Mouse (Mus musculus) heart, embryonic 11.5 days (tissue): Measurements from ENCODE around the gene Rreb1. TPM values are rescaled to one million over a fixed set of nuclear protein-coding genes. Genes with fewer than 3 reads are reported as not detected.

Experiments used
- ATAC-seq: fragments of 200-750 bp; cut with Nextera tagmentation; replicated peaks from 2 replicates; pipeline ENCODE4 v1.8.0; 2017; ENCODE audit warnings: moderate library complexity; ENCODE audit not compliant: insufficient number of reproducible peaks, low FRiP score, low TSS enrichment
- H3K27ac ChIP-seq: fragments of 300-500 bp; sonication (generic); 2 replicates; pipeline ENCODE4 v1.5.1; 2014; ENCODE audit warnings: mild to moderate bottlenecking, low read depth, low read length
- H3K27me3 ChIP-seq: fragments of 300-500 bp; sonication (generic); 2 replicates; pipeline ENCODE4 v1.6.1; 2014; ENCODE audit warnings: mild to moderate bottlenecking, low read length, mixed read lengths; ENCODE audit not compliant: control insufficient read depth, insufficient read depth
- H3K36me3 ChIP-seq: fragments of 300-500 bp; sonication (generic); 2 replicates; pipeline ENCODE4 v1.6.1; 2014; ENCODE audit warnings: mild to moderate bottlenecking, low read length, moderate library complexity, mixed read lengths; ENCODE audit not compliant: control insufficient read depth, insufficient read depth
- H3K4me1 ChIP-seq: fragments of 300-500 bp; sonication (generic); 2 replicates; pipeline ENCODE4 v1.6.1; 2014; ENCODE audit warnings: low read length; ENCODE audit not compliant: control insufficient read depth, insufficient read depth
- H3K4me2 ChIP-seq: fragments of 300-500 bp; sonication (generic); 2 replicates; pipeline ENCODE4 v1.6.1; 2014; ENCODE audit warnings: mild to moderate bottlenecking, moderate library complexity
- H3K4me3 ChIP-seq: fragments of 300-500 bp; sonication (generic); 2 replicates; pipeline ENCODE4 v1.5.1; 2014; ENCODE audit warnings: low read depth, low read length
- H3K9ac ChIP-seq: fragments of 300-500 bp; sonication (generic); 2 replicates; pipeline ENCODE4 v1.6.1; 2014; ENCODE audit warnings: mild to moderate bottlenecking, low read depth, low read length, moderate library complexity
- H3K9me3 ChIP-seq: fragments of 300-500 bp; sonication (generic); replicated peaks from 2 replicates; pipeline ENCODE4 v1.6.1; 2016; ENCODE audit warnings: low read length; ENCODE audit not compliant: control insufficient read depth
- WGBS: fragments of 180-500 bp; shearing (Covaris S2); extraction: QIAGEN DNeasy Blood & Tissue Kit; methylation state at CpG from one replicate; pipeline ENCODE4 v1.1.7; 2014; ENCODE audit not compliant: insufficient replicate concordance; 5-methylcytosine and 5-hydroxymethylcytosine counted together
- polyA plus RNA-seq: library from polyadenylated mRNA; unstranded; fragments of >200 nt; fragmentation: Nextera tagmentation; extraction: Ambion mirVana; gene quantifications from 2 replicates; pipeline ENCODE4 v1.2.1, GENCODE M21; 2014

Rreb1 gene
- polyA plus RNA-seq, 1 experiment from 2014 or later = 16.6 TPM

- no peak for ATAC-seq
- peaks cover 9% of the 10 kb centered on the region; the same call in 1 of the 2 replicates for H3K36me3 ChIP-seq
- H3K4me1 ChIP-seq = peaks cover 16% of the 10 kb centered on the region
- H3K27ac ChIP-seq = no peak overlapping the region
- H3K27me3 ChIP-seq = no peaks in the 10 kb centered on the region
- H3K9ac ChIP-seq = no peak overlapping the region
- WGBS = 90% methylated on average over 15 of the region's 15 CpGs
- H3K4me2 ChIP-seq = no peak overlapping the region
- H3K4me3 ChIP-seq = no peak overlapping the region
- no peaks in the 10 kb centered on the region for H3K9me3 ChIP-seq
Measured at GRCm38 (mm10) chr13:37918336-37919261, 140.4 kb downstream of the Rreb1 start.

- H3K9me3 ChIP-seq = no peaks in the 10 kb centered on the region
- H3K36me3 ChIP-seq = peaks cover 9% of the 10 kb centered on the region; the same call in 1 of the 2 replicates
- H3K27me3 ChIP-seq = no peaks in the 10 kb centered on the region
- H3K4me2 ChIP-seq = no peak overlapping the region
- ATAC-seq = no peak
- WGBS = 90% methylated on average over 3 of the region's 3 CpGs
- H3K4me1 ChIP-seq = peaks cover 21% of the 10 kb centered on the region
- no peak overlapping the region for H3K9ac ChIP-seq
- H3K27ac ChIP-seq = no peak overlapping the region
- H3K4me3 ChIP-seq = no peak overlapping the region
Measured at GRCm38 (mm10) chr13:37919711-37920277, 141.6 kb downstream of the Rreb1 start.

GRCm38 (mm10) chr13:37920727-37921126, 142.5 kb downstream of the Rreb1 start:
- no peak overlapping the region for H3K4me2 ChIP-seq
- H3K36me3 ChIP-seq = peaks cover 8% of the 10 kb centered on the region; the same call in 1 of the 2 replicates
- H3K27ac ChIP-seq = no peak overlapping the region
- H3K9ac ChIP-seq = no peak overlapping the region
- H3K9me3 ChIP-seq = no peaks in the 10 kb centered on the region
- 71% methylated on average over 2 of the region's 2 CpGs for WGBS
- ATAC-seq = no peak
- H3K4me1 ChIP-seq = peaks cover 23% of the 10 kb centered on the region
- no peak overlapping the region for H3K4me3 ChIP-seq
- H3K27me3 ChIP-seq = no peaks in the 10 kb centered on the region

GRCm38 (mm10) chr13:37923091-37923490, 144.9 kb downstream of the Rreb1 start:
- Histone ChIP-seq H3K9me3 (no peaks in the 10 kb centered on the region), H3K4me3 (no peak overlapping the region), H3K4me2 (no peak overlapping the region), H3K4me1 (peaks cover 23% of the 10 kb centered on the region), H3K27me3 (no peaks in the 10 kb centered on the region), H3K27ac (no peak overlapping the region), H3K36me3 (no peaks in the 10 kb centered on the region; the same call in 1 of the 2 replicates), H3K9ac (no peak overlapping the region)
- WGBS = 84% methylated on average over 4 of the region's 4 CpGs
- no peak for ATAC-seq

GRCm38 (mm10) chr13:37923643-37924460, 145.7 kb downstream of the Rreb1 start:
- Histone ChIP-seq H3K4me3 (no peak overlapping the region), H3K9me3 (no peaks in the 10 kb centered on the region), H3K4me2 (no peak overlapping the region), H3K36me3 (no peaks in the 10 kb centered on the region; the same call in 1 of the 2 replicates), H3K9ac (no peak overlapping the region), H3K27ac (no peak overlapping the region), H3K4me1 (peaks cover 23% of the 10 kb centered on the region), H3K27me3 (no peaks in the 10 kb centered on the region)
- ATAC-seq = no peak
- WGBS = 74% methylated on average over 10 of the region's 10 CpGs

- no peak for ATAC-seq
- WGBS = 66% methylated on average over 4 of the region's 4 CpGs
- no peaks in the 10 kb centered on the region; the same call in none of the 2 replicates for H3K36me3 ChIP-seq
- H3K27ac ChIP-seq = no peak overlapping the region
- no peaks in the 10 kb centered on the region for H3K27me3 ChIP-seq
- no peak overlapping the region for H3K4me2 ChIP-seq
- no peak overlapping the region for H3K4me3 ChIP-seq
- no peak overlapping the region for H3K9ac ChIP-seq
- no peaks in the 10 kb centered on the region for H3K9me3 ChIP-seq
- H3K4me1 ChIP-seq = peaks cover 23% of the 10 kb centered on the region
Measured at GRCm38 (mm10) chr13:37924461-37924948, 146.3 kb downstream of the Rreb1 start.

- Histone ChIP-seq H3K9me3 (no peaks in the 10 kb centered on the region), H3K9ac (no peak overlapping the region), H3K36me3 (peaks cover 11% of the 10 kb centered on the region), H3K4me1 (peaks cover 27% of the 10 kb centered on the region), H3K27ac (no peak overlapping the region), H3K4me3 (no peak overlapping the region), H3K27me3 (no peaks in the 10 kb centered on the region), H3K4me2 (no peak overlapping the region)
- 62% methylated on average over 3 of the region's 3 CpGs for WGBS
- ATAC-seq = no peak
Measured at GRCm38 (mm10) chr13:37926394-37926793, 148.2 kb downstream of the Rreb1 start.

GRCm38 (mm10) chr13:37929532-37929931, 151.3 kb downstream of the Rreb1 start:
- H3K36me3 ChIP-seq = peaks cover 24% of the 10 kb centered on the region
- no peaks in the 10 kb centered on the region for H3K9me3 ChIP-seq
- H3K4me1 ChIP-seq = peaks cover 9% of the 10 kb centered on the region; the same call in 1 of the 2 replicates
- H3K4me3 ChIP-seq = no peak overlapping the region
- WGBS = 83% methylated on average over 17 of the region's 17 CpGs
- no peak for ATAC-seq
- no peak overlapping the region for H3K27ac ChIP-seq
- H3K9ac ChIP-seq = no peak overlapping the region
- no peak overlapping the region for H3K4me2 ChIP-seq
- no peaks in the 10 kb centered on the region for H3K27me3 ChIP-seq
